Mouse (Mus musculus) C2C12 (cell line): ENCODE data around the gene Uba52.
A peak's percentile ranks its signal among the peaks of the same experiment; 100 is the strongest.

ENCODE experiments used
- CTCF ChIP-seq: IDR thresholded peaks from one replicate; pipeline ENCODE4 v1.5.1; 2011; ENCODE audit not compliant: control insufficient read depth, insufficient read depth, insufficient read length
- FOSL1 ChIP-seq: IDR thresholded peaks from one replicate; pipeline ENCODE4 v1.8.0; 2011; ENCODE audit warnings: mild to moderate bottlenecking, low read length; ENCODE audit not compliant: poor library complexity, insufficient read depth, severe bottlenecking
- MAX ChIP-seq: IDR thresholded peaks from one replicate; pipeline ENCODE4 v1.6.1; 2011; ENCODE audit warnings: mild to moderate bottlenecking, control low read depth
- MYOG ChIP-seq: IDR thresholded peaks from one replicate; pipeline ENCODE4 v1.6.1; 2011; ENCODE audit not compliant: control insufficient read depth, insufficient read length; ENCODE audit errors: extremely low read depth
- USF1 ChIP-seq: IDR thresholded peaks from one replicate; pipeline ENCODE4 v1.6.1; 2011; ENCODE audit warnings: low read depth, mild to moderate bottlenecking, control low read depth, moderate library complexity

DNA sequence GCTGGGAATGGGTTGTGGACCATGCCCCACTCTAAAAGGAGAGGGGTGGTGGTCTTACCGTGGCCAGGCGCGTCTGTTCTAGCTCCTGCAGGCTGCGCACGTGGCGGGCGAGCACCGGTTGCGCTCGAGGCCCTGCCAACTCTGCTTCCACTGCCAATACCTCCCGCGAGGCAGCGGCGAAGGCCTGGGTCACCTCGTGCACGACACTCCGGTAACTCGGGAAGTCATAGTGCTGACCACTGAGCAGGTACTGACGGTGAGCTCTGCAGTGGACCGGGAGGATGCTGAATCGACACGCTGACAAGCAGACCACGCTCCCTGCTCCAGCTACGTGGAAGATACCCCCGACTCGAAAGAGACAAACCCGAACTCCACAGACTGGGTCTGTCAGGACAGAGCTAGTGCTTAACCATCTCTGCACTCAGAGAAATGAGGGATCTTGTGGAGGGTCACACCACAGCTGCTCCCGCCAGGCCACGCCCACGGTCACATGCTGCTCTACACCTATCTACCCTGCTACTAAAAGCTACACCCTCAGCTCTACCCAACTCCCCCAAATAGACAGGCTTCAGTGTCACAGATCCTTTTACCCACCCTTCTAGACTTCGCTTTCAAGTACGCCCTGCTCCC, 4.8 kb downstream of the Uba52 start:
- no peak for TF ChIP-seq CTCF
- peak; percentile 83 for TF ChIP-seq USF1
- TF ChIP-seq MYOG = no peak
- TF ChIP-seq FOSL1 = no peak
- TF ChIP-seq MAX = no peak
